Mouse (Mus musculus) left cerebral cortex, adult 2 months (tissue): Measurements from ENCODE around the gene Luc7l3. TPM values are rescaled to one million over a fixed set of nuclear protein-coding genes. Genes with fewer than 3 reads are reported as not detected.

Experiments
- DNase-seq, 2 experiments: peaks; one replicate each; pipeline ENCODE4 v3.0.0; 2021 to 2022; ENCODE audit warnings: low spot score in 2 of 2, mixed read lengths in 1 of 2; ENCODE audit errors: extremely low spot score in 1 of 2
- H3K27ac ChIP-seq: fragments of 200-600 bp; 2 replicates; pipeline ENCODE4 v1.8.1; 2022
- H3K4me3 ChIP-seq: fragments of 200-600 bp; 2 replicates; pipeline ENCODE4 v1.8.1; 2022
- CTCF ChIP-seq: fragments of 200-600 bp; IDR thresholded peaks from 2 replicates; pipeline ENCODE4 v1.8.1; 2022; ENCODE audit warnings: antibody characterized with exemption, mild to moderate bottlenecking, moderate library complexity
- intact Hi-C: fragments of 180-260 bp; cut with DNase I; formaldehyde crosslinking; loops from one replicate; pipeline ENCODE4 v1.15.1; 2025
- total RNA-seq, 2 experiments: library from RNA; stranded (reverse); gene quantifications; 2 replicates each; pipeline ENCODE4 v1.2.3; 2021

Gene Luc7l3
- total RNA-seq, 2 experiments from 2014 or later, result 123 to 124 TPM

- no peak for DNase-seq
- intact Hi-C loops, result no loop called here
- no peak for TF ChIP-seq CTCF
Observed at GRCm38 (mm10) chr11:94347063-94347575, 25.3 kb upstream of the Luc7l3 start.

GRCm38 (mm10) chr11:94346611-94347010 lies 24.8 kb upstream of the Luc7l3 start:
- no peak for DNase-seq
- Histone ChIP-seq H3K27ac (no peak overlapping the region), H3K4me3 (no peak overlapping the region)
- TF ChIP-seq CTCF, result no peak
- intact Hi-C loops, result no loop called here

More at GRCm38 (mm10) chr11:94347063-94347575, 25.3 kb upstream of the Luc7l3 start:
- Histone ChIP-seq H3K4me3 (no peak overlapping the region), H3K27ac (no peak overlapping the region)

GRCm38 (mm10) chr11:94345926-94346325 lies 24.1 kb upstream of the Luc7l3 start:
- intact Hi-C loops, result no loop called here
- no peak overlapping the region for H3K4me3 ChIP-seq
- no peak for DNase-seq
- TF ChIP-seq CTCF, result no peak
- no peak overlapping the region for H3K27ac ChIP-seq

- H3K27ac ChIP-seq, result no peak overlapping the region
- DNase-seq, result no peak
- no peak overlapping the region for H3K4me3 ChIP-seq
- intact Hi-C loops, result no loop called here
- TF ChIP-seq CTCF, result no peak
Observed at GRCm38 (mm10) chr11:94344470-94344869, 22.7 kb upstream of the Luc7l3 start.

GRCm38 (mm10) chr11:94343955-94344358 lies 22.2 kb upstream of the Luc7l3 start:
- no peak overlapping the region for H3K4me3 ChIP-seq
- no peak overlapping the region for H3K27ac ChIP-seq
- DNase-seq, result no peak
- no peak for TF ChIP-seq CTCF
- intact Hi-C loops, result no loop called here

GRCm38 (mm10) chr11:94342114-94342905 lies 20.5 kb upstream of the Luc7l3 start:
- Histone ChIP-seq H3K4me3 (no peak overlapping the region), H3K27ac (no peak overlapping the region)
- no peak for DNase-seq
- intact Hi-C loops, result no loop called here
- TF ChIP-seq CTCF, result no peak

- DNase-seq, result no peak
- Histone ChIP-seq H3K4me3 (no peak overlapping the region), H3K27ac (no peak overlapping the region)
- TF ChIP-seq CTCF, result no peak
- intact Hi-C loops, result loop anchor here (1.0 to 2.0 kb wide), 2 partner anchors 64 to 145 kb away; partner anchors contain the start of gene Spata20
Observed at GRCm38 (mm10) chr11:94340948-94341933, 19.5 kb upstream of the Luc7l3 start.

- peak; percentile 75 for TF ChIP-seq CTCF
- peak; percentile 46 to 49 for DNase-seq
- H3K4me3 ChIP-seq, result no peak overlapping the region
- no peak overlapping the region for H3K27ac ChIP-seq
- intact Hi-C loops, result loop anchor here (1.0 to 2.0 kb wide), 2 partner anchors 65 to 146 kb away; partner anchors contain the start of gene Spata20
Observed at GRCm38 (mm10) chr11:94339732-94340585, 18.2 kb upstream of the Luc7l3 start.

GRCm38 (mm10) chr11:94338347-94338746 lies 16.6 kb upstream of the Luc7l3 start:
- intact Hi-C loops, result no loop called here
- no peak for DNase-seq
- Histone ChIP-seq H3K4me3 (no peak overlapping the region), H3K27ac (no peak overlapping the region)
- no peak for TF ChIP-seq CTCF

- H3K4me3 ChIP-seq, result no peak overlapping the region
- DNase-seq, result no peak
- H3K27ac ChIP-seq, result no peak overlapping the region
- intact Hi-C loops, result no loop called here
- TF ChIP-seq CTCF, result no peak
Observed at GRCm38 (mm10) chr11:94336551-94336950, 14.8 kb upstream of the Luc7l3 start.

- TF ChIP-seq CTCF, result no peak
- Histone ChIP-seq H3K27ac (no peak overlapping the region), H3K4me3 (no peak overlapping the region)
- intact Hi-C loops, result no loop called here
- no peak for DNase-seq
Observed at GRCm38 (mm10) chr11:94334386-94334968, 12.7 kb upstream of the Luc7l3 start.
